Mouse (Mus musculus) stomach, postnatal 0 days (tissue): ENCODE data around the gene Nup107.

Experiments
- CTCF ChIP-seq: IDR thresholded peaks from 2 replicates; pipeline ENCODE4 v1.5.1; 2016; ENCODE audit warnings: antibody characterized with exemption, low read depth, mild to moderate bottlenecking, moderate library complexity
- EP300 ChIP-seq: optimal IDR thresholded peaks from 2 replicates; pipeline ENCODE3; 2016; ENCODE audit warnings: antibody characterized with exemption

- TF ChIP-seq CTCF (no peak), EP300 (no peak)
Measured at GRCm38 (mm10) chr10:117759844-117760630, 32.5 kb downstream of the Nup107 start.
